ENCODE assay signal across 8 mouse cellular contexts in the genomic region with DNA sequence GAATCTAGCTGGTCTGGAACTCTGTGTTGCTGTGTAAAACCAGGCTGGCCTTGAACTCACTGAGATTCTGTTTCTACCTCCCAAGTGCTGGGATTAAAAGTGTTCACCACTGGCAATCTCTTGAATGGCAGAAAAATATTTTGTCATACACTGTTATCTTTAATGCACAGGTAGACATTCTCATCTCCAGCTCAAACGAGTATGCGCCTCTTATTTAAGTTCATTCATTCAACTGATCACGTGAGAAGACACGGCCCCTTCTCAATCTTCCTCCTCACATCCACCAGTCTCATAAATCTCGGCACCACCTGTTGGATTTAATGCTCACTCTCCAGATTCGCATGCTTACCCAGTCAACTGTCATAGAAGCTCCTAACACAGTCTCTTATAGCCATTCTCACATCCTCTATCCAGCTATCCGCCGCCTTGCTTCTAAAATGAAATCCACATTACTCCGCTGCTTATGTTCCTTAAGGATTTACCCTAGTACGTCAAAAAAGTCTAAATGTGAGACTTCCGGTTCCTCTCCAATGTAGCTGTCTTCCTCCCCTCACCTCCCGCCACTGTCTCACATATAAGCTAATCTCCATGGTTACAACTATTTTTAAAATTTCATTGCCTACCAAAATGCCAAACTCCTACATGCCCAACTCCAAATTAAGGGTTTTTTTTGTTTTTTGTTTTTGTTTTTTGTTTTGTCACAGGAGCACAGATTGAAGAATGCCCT. TPM values are rescaled to one million over a fixed set of nuclear protein-coding genes. Genes with fewer than 3 reads are reported as not detected.
A peak's percentile ranks its signal among the peaks of the same experiment; 100 is the strongest.
DNase-seq lines count a peak whose midpoint lies in the region; ATAC-seq and TF ChIP-seq lines count a peak whose summit lies in the region.

No protein-coding gene starts in this region.

- DNase-seq in heart, adult 9 months (ENCODE audit: low spot score in 2 of 2): no peak
- no peak for DNase-seq in embryonic facial prominence, embryonic 11.5 days (ENCODE audit: low spot score)
- DNase-seq in left cerebral cortex, postnatal 14 days (ENCODE audit: low spot score in 2 of 2): peak; percentile 11 to 39
- no peak for DNase-seq in natural killer cell, adult 2 months (ENCODE audit: low spot score in 2 of 2)
- DNase-seq in gastrocnemius, adult 8-10 months (ENCODE audit: low spot score in 2 of 2): no peak

- peak overlapping the region; percentile 93; the same call in 1 of the 2 replicates for H3K27ac ChIP-seq in heart, embryonic 15.5 days
- H3K27ac ChIP-seq in ES-Bruce4 (ENCODE audit: insufficient read depth, low read length): no peak overlapping the region
- no peak overlapping the region for H3K27ac ChIP-seq in embryonic facial prominence, embryonic 11.5 days (replicated peaks; ENCODE audit: low read depth, low read length)
- H3K27ac ChIP-seq in neural tube, embryonic 12.5 days: 0 out of 2 replicates have a peak overlapping the region, but pooled peaks have one; percentile 81

- WGBS in heart, embryonic 15.5 days: 35% methylated on average over 12 of the region's 12 CpGs
- 41% methylated on average over 12 of the region's 12 CpGs for WGBS in embryonic facial prominence, embryonic 11.5 days
- WGBS in neural tube, embryonic 12.5 days: 35% methylated on average over 12 of the region's 12 CpGs

- TF ChIP-seq EP300 in ES-Bruce4 (IDR thresholded peaks at IDR 0.05; ENCODE audit: insufficient read depth, low read depth, low read length): no peak

- ATAC-seq in heart, embryonic 15.5 days (replicated peaks; ENCODE audit: insufficient number of reproducible peaks, insufficient read depth, low FRiP score, low read depth): no peak
- ATAC-seq in embryonic facial prominence, embryonic 11.5 days (replicated peaks; ENCODE audit: insufficient number of reproducible peaks, low FRiP score, low TSS enrichment, low read depth): no peak
- ATAC-seq in neural tube, embryonic 12.5 days (ENCODE audit: low FRiP score, low read depth): no peak

- H3K27me3 ChIP-seq in heart, embryonic 15.5 days: no peaks in the 10 kb centered on the region
- no peaks in the 10 kb centered on the region for H3K27me3 ChIP-seq in ES-Bruce4 (ENCODE audit: control insufficient read depth, insufficient read depth, low read length, poor library complexity, severe bottlenecking)
- H3K27me3 ChIP-seq in embryonic facial prominence, embryonic 11.5 days (ENCODE audit: control insufficient read depth, insufficient read depth, low read length): no peaks in the 10 kb centered on the region
- H3K27me3 ChIP-seq in neural tube, embryonic 12.5 days (replicated peaks): no peaks in the 10 kb centered on the region

- H3K9me3 ChIP-seq in heart, embryonic 15.5 days (replicated peaks): no peaks in the 10 kb centered on the region
- H3K9me3 ChIP-seq in ES-Bruce4 (replicated peaks; ENCODE audit: control insufficient read depth, insufficient read depth, low read length, poor library complexity, severe bottlenecking): no peaks in the 10 kb centered on the region
- H3K9me3 ChIP-seq in embryonic facial prominence, embryonic 11.5 days (replicated peaks; ENCODE audit: control insufficient read depth, low read length): no peaks in the 10 kb centered on the region
- H3K9me3 ChIP-seq in neural tube, embryonic 12.5 days: no peaks in the 10 kb centered on the region

- no peak for TF ChIP-seq CTCF in ES-Bruce4 (IDR thresholded peaks at IDR 0.05; ENCODE audit: low read depth, low read length)

- peak overlapping the region; percentile 93 for H3K9ac ChIP-seq in heart, embryonic 15.5 days
- peak overlapping the region; percentile 75 for H3K9ac ChIP-seq in ES-Bruce4 (ENCODE audit: low read depth, poor library complexity, severe bottlenecking)
- H3K9ac ChIP-seq in embryonic facial prominence, embryonic 11.5 days (replicated peaks; ENCODE audit: low read length): peak overlapping the region; percentile 81
- peak overlapping the region; percentile 77 for H3K9ac ChIP-seq in neural tube, embryonic 12.5 days

- peak overlapping the region; percentile 75 for H3K4me2 ChIP-seq in heart, embryonic 15.5 days
- peak overlapping the region; percentile 61 for H3K4me2 ChIP-seq in embryonic facial prominence, embryonic 11.5 days (ENCODE audit: low read depth, low read length)
- H3K4me2 ChIP-seq in neural tube, embryonic 12.5 days (replicated peaks): peak overlapping the region; percentile 68

- H3K36me3 ChIP-seq in heart, embryonic 15.5 days: peaks cover 13% of the 10 kb centered on the region
- H3K36me3 ChIP-seq in ES-Bruce4 (ENCODE audit: control insufficient read depth, insufficient read depth, low read length, poor library complexity, severe bottlenecking): peaks cover 11% of the 10 kb centered on the region
- H3K36me3 ChIP-seq in embryonic facial prominence, embryonic 11.5 days (replicated peaks; ENCODE audit: control insufficient read depth, insufficient read depth, low read depth, low read length): no peaks in the 10 kb centered on the region; the same call in 1 of the 2 replicates
- H3K36me3 ChIP-seq in neural tube, embryonic 12.5 days: peaks cover 20% of the 10 kb centered on the region

- TF ChIP-seq POLR2A in ES-Bruce4 (IDR thresholded peaks at IDR 0.05; ENCODE audit: insufficient read depth, low read length): no peak

- peak overlapping the region; percentile 99 for H3K4me3 ChIP-seq in heart, embryonic 15.5 days
- H3K4me3 ChIP-seq in ES-Bruce4 (ENCODE audit: low read depth, low read length): peak overlapping the region; percentile 74
- peak overlapping the region; percentile 94 for H3K4me3 ChIP-seq in embryonic facial prominence, embryonic 11.5 days (ENCODE audit: low read depth, low read length)
- peak overlapping the region; percentile 86 for H3K4me3 ChIP-seq in neural tube, embryonic 12.5 days

- peaks cover 9% of the 10 kb centered on the region for H3K4me1 ChIP-seq in heart, embryonic 15.5 days (replicated peaks)
- H3K4me1 ChIP-seq in ES-Bruce4 (ENCODE audit: control insufficient read depth, insufficient read depth, low read length): no peaks in the 10 kb centered on the region
- peaks cover 2% of the 10 kb centered on the region; the same call in 1 of the 2 replicates for H3K4me1 ChIP-seq in embryonic facial prominence, embryonic 11.5 days (ENCODE audit: control insufficient read depth, insufficient read depth, low read length)
- peaks cover 11% of the 10 kb centered on the region for H3K4me1 ChIP-seq in neural tube, embryonic 12.5 days

- intact Hi-C loops in left cerebral cortex, postnatal 14 days (cut with DNase I): no loop called here

RNA-seq across cellular contexts. Expression of a gene that starts 1.0 kb away (rescaled TPM):
- polyA plus RNA-seq in heart, embryonic 15.5 days (2015; fragmentation: Nextera tagmentation; extraction: Ambion mirVana): 83.9 and 86.6 TPM in 2 replicates
- polyA plus RNA-seq in ES-Bruce4 (2011; ENCODE audit: insufficient read depth, insufficient read length, low read depth, missing spikeins): 58.9 and 59.7 TPM in 2 replicates
- polyA plus RNA-seq in embryonic facial prominence, embryonic 11.5 days (2014; fragmentation: Nextera tagmentation; extraction: Ambion mirVana): 95.8 and 106 TPM in 2 replicates
- total RNA-seq in left cerebral cortex, postnatal 14 days (2021): 100 to 1,000 TPM; 190 to 192 TPM
- polyA plus RNA-seq in neural tube, embryonic 12.5 days (2016; fragmentation: Nextera tagmentation; extraction: Ambion mirVana): 133 and 135 TPM in 2 replicates
- total RNA-seq in gastrocnemius, adult 8-10 months (2022): 100 to 1,000 TPM in 1 of 4 experiments, 10 to 100 TPM in 3; 89.4 to 121 (median 93.7) TPM

RNA-seq across cellular contexts. Expression of a gene that starts 20.7 kb away (rescaled TPM):
- polyA plus RNA-seq in heart, embryonic 15.5 days (2015; fragmentation: Nextera tagmentation; extraction: Ambion mirVana): 12.8 and 15.2 TPM in 2 replicates
- 42.1 and 43.2 TPM in 2 replicates for polyA plus RNA-seq in ES-Bruce4 (2011; ENCODE audit: insufficient read depth, insufficient read length, low read depth, missing spikeins)
- polyA plus RNA-seq in embryonic facial prominence, embryonic 11.5 days (2014; fragmentation: Nextera tagmentation; extraction: Ambion mirVana): 32.1 and 32.3 TPM in 2 replicates
- total RNA-seq in left cerebral cortex, postnatal 14 days (2021): 10 to 100 TPM; 21.8 to 22.2 TPM
- polyA plus RNA-seq in neural tube, embryonic 12.5 days (2016; fragmentation: Nextera tagmentation; extraction: Ambion mirVana): 21.7 and 23.5 TPM in 2 replicates
- total RNA-seq in gastrocnemius, adult 8-10 months (2022): 1 to 10 TPM; 1.5 to 2.6 (median 2.1) TPM

RNA-seq across cellular contexts. Expression of a gene that starts 37.3 kb away (rescaled TPM):
- polyA plus RNA-seq in heart, embryonic 15.5 days (2015; fragmentation: Nextera tagmentation; extraction: Ambion mirVana): 0.67 and 1.2 TPM in 2 replicates
- polyA plus RNA-seq in ES-Bruce4 (2011; ENCODE audit: insufficient read depth, insufficient read length, low read depth, missing spikeins): 1.6 and 2.1 TPM in 2 replicates
- 2.1 and 2.8 TPM in 2 replicates for polyA plus RNA-seq in embryonic facial prominence, embryonic 11.5 days (2014; fragmentation: Nextera tagmentation; extraction: Ambion mirVana)
- 1 to 10 TPM in 1 of 2 experiments, under 1 TPM in 1; 0.94 to 1.2 TPM for total RNA-seq in left cerebral cortex, postnatal 14 days (2021)
- polyA plus RNA-seq in neural tube, embryonic 12.5 days (2016; fragmentation: Nextera tagmentation; extraction: Ambion mirVana): 0.78 and 0.93 TPM in 2 replicates
- not detected for total RNA-seq in gastrocnemius, adult 8-10 months (2022)

RNA-seq across cellular contexts. Expression of a gene that starts 40.9 kb away (rescaled TPM):
- polyA plus RNA-seq in heart, embryonic 15.5 days (2015; fragmentation: Nextera tagmentation; extraction: Ambion mirVana): 0.20 and 0.61 TPM in 2 replicates
- not detected in 2 replicates for polyA plus RNA-seq in ES-Bruce4 (2011; ENCODE audit: insufficient read depth, insufficient read length, low read depth, missing spikeins)
- 4.3 and 5.7 TPM in 2 replicates for polyA plus RNA-seq in embryonic facial prominence, embryonic 11.5 days (2014; fragmentation: Nextera tagmentation; extraction: Ambion mirVana)
- total RNA-seq in left cerebral cortex, postnatal 14 days (2021): 1 to 10 TPM; 6.1 to 6.7 TPM
- polyA plus RNA-seq in neural tube, embryonic 12.5 days (2016; fragmentation: Nextera tagmentation; extraction: Ambion mirVana): 17.1 and 20.2 TPM in 2 replicates
- total RNA-seq in gastrocnemius, adult 8-10 months (2022): not detected

Comparison
In these comparisons a context has a peak if more than half of its experiments do, and no peak if none do; other contexts are left out.
1. H3K27ac ChIP-seq: peak in heart, embryonic 15.5 days (single experiment) and neural tube, embryonic 12.5 days (single experiment); none in ES-Bruce4 (single experiment) and embryonic facial prominence, embryonic 11.5 days (single experiment).
2. DNase-seq: peak in left cerebral cortex, postnatal 14 days (2 of 2); none in heart, adult 9 months (0 of 2), embryonic facial prominence, embryonic 11.5 days (single experiment), natural killer cell, adult 2 months (0 of 2) and gastrocnemius, adult 8-10 months (0 of 2).
3. Peak in every context shown above with its lines, with median percentiles within 50 percentile points of each other: H3K4me2 ChIP-seq, H3K4me3 ChIP-seq and H3K9ac ChIP-seq.